Mouse (Mus musculus): ENCODE results near the gene Ablim1. TPM values are rescaled to one million over a fixed set of nuclear protein-coding genes. Genes with fewer than 3 reads are reported as not detected.

The Ablim1 gene
- polyA plus RNA-seq, 1 experiment from 2014 or later, result 37.9 TPM

- ATAC-seq (ENCODE audit: low FRiP score), result no peak
- no peak overlapping the region for H3K9ac ChIP-seq
- no peak overlapping the region for H3K27ac ChIP-seq
- H3K4me1 ChIP-seq (replicated peaks), result peaks cover 40% of the 10 kb centered on the region
- no peaks in the 10 kb centered on the region for H3K9me3 ChIP-seq
- H3K36me3 ChIP-seq, result no peaks in the 10 kb centered on the region
- H3K4me3 ChIP-seq, result no peak overlapping the region
- H3K27me3 ChIP-seq, result no peaks in the 10 kb centered on the region
- 89% methylated on average over 4 of the region's 4 CpGs for WGBS
- H3K4me2 ChIP-seq, result no peak overlapping the region
These were observed 241.3 kb downstream of the Ablim1 start for GRCm38 (mm10) chr19:57073450-57073849.

- no peaks in the 10 kb centered on the region for H3K9me3 ChIP-seq
- peaks cover 33% of the 10 kb centered on the region for H3K4me1 ChIP-seq (replicated peaks)
- H3K27ac ChIP-seq, result no peak overlapping the region
- H3K4me2 ChIP-seq, result no peak overlapping the region
- H3K36me3 ChIP-seq, result no peaks in the 10 kb centered on the region
- no peak for ATAC-seq (ENCODE audit: low FRiP score)
- H3K9ac ChIP-seq, result no peak overlapping the region
- WGBS, result 65% methylated on average over 3 of the region's 3 CpGs
- no peak overlapping the region for H3K4me3 ChIP-seq
- H3K27me3 ChIP-seq, result no peaks in the 10 kb centered on the region
These were observed 242.0 kb downstream of the Ablim1 start for GRCm38 (mm10) chr19:57072756-57073155.

- H3K4me1 ChIP-seq (replicated peaks), result 0 out of 2 replicates have a peak, but pooled peaks cover 7% of the 10 kb centered on the region
- H3K27ac ChIP-seq, result no peak overlapping the region
- no peak overlapping the region for H3K4me3 ChIP-seq
- no peaks in the 10 kb centered on the region for H3K27me3 ChIP-seq
- 87% methylated on average over 9 of the region's 9 CpGs for WGBS
- no peak for ATAC-seq (ENCODE audit: low FRiP score)
- no peak overlapping the region for H3K9ac ChIP-seq
- H3K4me2 ChIP-seq, result no peak overlapping the region
- peaks cover 12% of the 10 kb centered on the region for H3K36me3 ChIP-seq
- no peaks in the 10 kb centered on the region for H3K9me3 ChIP-seq
These were observed 247.6 kb downstream of the Ablim1 start for GRCm38 (mm10) chr19:57067108-57067613.

- H3K27ac ChIP-seq, result no peak overlapping the region
- H3K4me3 ChIP-seq, result no peak overlapping the region
- ATAC-seq (ENCODE audit: low FRiP score), result peak; percentile 57; the same call in 1 of the 2 replicates
- H3K9ac ChIP-seq, result no peak overlapping the region
- 24% methylated on average over 3 of the region's 3 CpGs for whole genome bisulfite sequencing
- H3K36me3 ChIP-seq, result peaks cover 12% of the 10 kb centered on the region
- H3K27me3 ChIP-seq, result no peaks in the 10 kb centered on the region
- H3K9me3 ChIP-seq, result no peaks in the 10 kb centered on the region
- no peak overlapping the region for H3K4me2 ChIP-seq
- H3K4me1 ChIP-seq (replicated peaks), result 0 out of 2 replicates have a peak, but pooled peaks cover 7% of the 10 kb centered on the region
These were observed 248.4 kb downstream of the Ablim1 start for GRCm38 (mm10) chr19:57066313-57066712.

GRCm38 (mm10) chr19:57062746-57063145 is 252.0 kb downstream of the Ablim1 start:
- Histone ChIP-seq H3K9me3 (peaks cover 2% of the 10 kb centered on the region; the same call in 1 of the 2 replicates), H3K36me3 (peaks cover 24% of the 10 kb centered on the region), H3K9ac (no peak overlapping the region), H3K4me2 (no peak overlapping the region), H3K4me3 (no peak overlapping the region), H3K4me1 (replicated peaks) (no peaks in the 10 kb centered on the region), H3K27ac (no peak overlapping the region), H3K27me3 (no peaks in the 10 kb centered on the region)
- no peak for ATAC-seq (ENCODE audit: low FRiP score)
- WGBS, result 63% methylated on average over 4 of the region's 4 CpGs

GRCm38 (mm10) chr19:57059018-57059580 is 255.6 kb downstream of the Ablim1 start:
- Histone ChIP-seq H3K4me3 (no peak overlapping the region), H3K9ac (no peak overlapping the region), H3K9me3 (peaks cover 4% of the 10 kb centered on the region; the same call in 1 of the 2 replicates), H3K36me3 (peaks cover 22% of the 10 kb centered on the region), H3K4me1 (replicated peaks) (no peaks in the 10 kb centered on the region), H3K27ac (no peak overlapping the region), H3K4me2 (no peak overlapping the region), H3K27me3 (no peaks in the 10 kb centered on the region)
- no peak for ATAC-seq (ENCODE audit: low FRiP score)
- WGBS, result 38% methylated on average over 19 of the region's 19 CpGs

GRCm38 (mm10) chr19:57057568-57057967 is 257.2 kb downstream of the Ablim1 start:
- Histone ChIP-seq H3K4me3 (no peak overlapping the region), H3K27me3 (no peaks in the 10 kb centered on the region), H3K36me3 (peaks cover 14% of the 10 kb centered on the region), H3K9me3 (peaks cover 4% of the 10 kb centered on the region; the same call in 1 of the 2 replicates), H3K4me2 (no peak overlapping the region), H3K9ac (no peak overlapping the region), H3K4me1 (replicated peaks) (no peaks in the 10 kb centered on the region), H3K27ac (no peak overlapping the region)
- no peak for ATAC-seq (ENCODE audit: low FRiP score)
- WGBS, result 98% methylated on average over 2 of the region's 2 CpGs

- H3K4me1 ChIP-seq (replicated peaks), result 0 out of 2 replicates have a peak, but pooled peaks cover 6% of the 10 kb centered on the region
- WGBS, result 90% methylated on average over 16 of the region's 16 CpGs
- H3K36me3 ChIP-seq, result peaks cover 11% of the 10 kb centered on the region
- 0 out of 2 replicates have a peak, but pooled peaks cover 3% of the 10 kb centered on the region for H3K27me3 ChIP-seq
- H3K9ac ChIP-seq, result no peak overlapping the region
- H3K4me2 ChIP-seq, result no peak overlapping the region
- no peak overlapping the region for H3K4me3 ChIP-seq
- H3K27ac ChIP-seq, result no peak overlapping the region
- H3K9me3 ChIP-seq, result peaks cover 4% of the 10 kb centered on the region; the same call in 1 of the 2 replicates
- no peak for ATAC-seq (ENCODE audit: low FRiP score)
These were observed 259.3 kb downstream of the Ablim1 start for GRCm38 (mm10) chr19:57055215-57056120.

- ATAC-seq (ENCODE audit: low FRiP score), result no peak
- Histone ChIP-seq H3K4me3 (no peak overlapping the region), H3K27me3 (0 out of 2 replicates have a peak, but pooled peaks cover 3% of the 10 kb centered on the region), H3K9me3 (peaks cover 4% of the 10 kb centered on the region; the same call in 1 of the 2 replicates), H3K9ac (no peak overlapping the region), H3K4me2 (no peak overlapping the region), H3K36me3 (peaks cover 5% of the 10 kb centered on the region), H3K27ac (no peak overlapping the region), H3K4me1 (replicated peaks) (peaks cover 20% of the 10 kb centered on the region)
- 79% methylated on average over 8 of the region's 8 CpGs for WGBS
These were observed 261.8 kb downstream of the Ablim1 start for GRCm38 (mm10) chr19:57052959-57053358.

GRCm38 (mm10) chr19:57052016-57052415 is 262.7 kb downstream of the Ablim1 start:
- 97% methylated on average over 7 of the region's 7 CpGs for WGBS
- ATAC-seq (ENCODE audit: low FRiP score), result no peak

GRCm38 (mm10) chr19:57049592-57050090 is 265.1 kb downstream of the Ablim1 start:
- H3K9ac ChIP-seq, result no peak overlapping the region
- no peak for ATAC-seq (ENCODE audit: low FRiP score)
- peaks cover 20% of the 10 kb centered on the region for H3K4me1 ChIP-seq (replicated peaks)
- H3K4me3 ChIP-seq, result no peak overlapping the region
- no peaks in the 10 kb centered on the region for H3K36me3 ChIP-seq
- WGBS, result 30% methylated on average over 16 of the region's 16 CpGs
- H3K27ac ChIP-seq, result peak overlapping the region; percentile 1
- H3K27me3 ChIP-seq, result 0 out of 2 replicates have a peak, but pooled peaks cover 3% of the 10 kb centered on the region
- no peaks in the 10 kb centered on the region for H3K9me3 ChIP-seq
- H3K4me2 ChIP-seq, result peak overlapping the region; percentile 15

More at GRCm38 (mm10) chr19:57052016-57052415, 262.7 kb downstream of the Ablim1 start:
- Histone ChIP-seq H3K27ac (no peak overlapping the region), H3K4me2 (no peak overlapping the region), H3K4me3 (no peak overlapping the region), H3K36me3 (no peaks in the 10 kb centered on the region), H3K9ac (no peak overlapping the region), H3K9me3 (no peaks in the 10 kb centered on the region), H3K27me3 (0 out of 2 replicates have a peak, but pooled peaks cover 3% of the 10 kb centered on the region), H3K4me1 (replicated peaks) (peaks cover 20% of the 10 kb centered on the region)

Measured in hindbrain, embryonic 13.5 days (tissue).